Mouse (Mus musculus) intestine, embryonic 14.5 days (tissue): ENCODE measurements around the gene Ube2z. TPM values are rescaled to one million over a fixed set of nuclear protein-coding genes. Genes with fewer than 3 reads are reported as not detected.

Experiments used
- ATAC-seq: fragments of 200-750 bp; cut with Nextera tagmentation; replicated peaks from 2 replicates; pipeline ENCODE4 v1.8.0; 2017; ENCODE audit warnings: low read depth, moderate number of reproducible peaks, moderate TSS enrichment, moderate library complexity; ENCODE audit not compliant: low FRiP score, low TSS enrichment
- DNase-seq: peaks from one replicate; pipeline ENCODE4 v3.0.0-alpha.2; 2018; ENCODE audit warnings: low spot score
- H3K27ac ChIP-seq: fragments of 300-500 bp; sonication (generic); 2 replicates; pipeline ENCODE4 v1.5.1; 2014; ENCODE audit warnings: low read depth, mild to moderate bottlenecking, control low read depth
- H3K27me3 ChIP-seq: fragments of 300-500 bp; sonication (generic); replicated peaks from 2 replicates; pipeline ENCODE4 v1.6.1; 2014; ENCODE audit warnings: low read length, control low read depth; ENCODE audit not compliant: control insufficient read depth, insufficient read depth
- H3K36me3 ChIP-seq: fragments of 300-500 bp; sonication (generic); 2 replicates; pipeline ENCODE4 v1.6.1; 2014; ENCODE audit warnings: low read length, control low read depth; ENCODE audit not compliant: control insufficient read depth, insufficient read depth
- H3K4me1 ChIP-seq: fragments of 300-500 bp; sonication (generic); replicated peaks from 2 replicates; pipeline ENCODE4 v1.6.1; 2014; ENCODE audit warnings: low read length, control low read depth, mixed read lengths; ENCODE audit not compliant: control insufficient read depth, insufficient read depth
- H3K4me2 ChIP-seq: fragments of 300-500 bp; sonication (generic); 2 replicates; pipeline ENCODE4 v1.6.1; 2014; ENCODE audit warnings: low read length
- H3K4me3 ChIP-seq: fragments of 300-500 bp; sonication (generic); 2 replicates; pipeline ENCODE4 v1.5.1; 2014; ENCODE audit warnings: low read depth, low read length, control low read depth, mixed read lengths
- H3K9ac ChIP-seq: fragments of 300-500 bp; sonication (generic); 2 replicates; pipeline ENCODE4 v1.6.1; 2014; ENCODE audit warnings: mild to moderate bottlenecking, low read length
- H3K9me3 ChIP-seq: fragments of 300-500 bp; sonication (generic); 2 replicates; pipeline ENCODE4 v1.6.1; 2016; ENCODE audit warnings: low read length, control low read depth; ENCODE audit not compliant: control insufficient read depth
- WGBS: fragments of 180-500 bp; shearing (Covaris S2); extraction: QIAGEN DNeasy Blood & Tissue Kit; methylation state at CpG from one replicate; pipeline ENCODE4 v1.1.7; 2014; 5-methylcytosine and 5-hydroxymethylcytosine counted together
- polyA plus RNA-seq: library from polyadenylated mRNA; unstranded; fragments of >200 nt; fragmentation: Nextera tagmentation; extraction: Ambion mirVana; gene quantifications from 2 replicates; pipeline ENCODE4 v1.2.1, GENCODE M21; 2014

The Ube2z gene
- polyA plus RNA-seq, 1 experiment from 2014 or later = 33.5 TPM

DNA sequence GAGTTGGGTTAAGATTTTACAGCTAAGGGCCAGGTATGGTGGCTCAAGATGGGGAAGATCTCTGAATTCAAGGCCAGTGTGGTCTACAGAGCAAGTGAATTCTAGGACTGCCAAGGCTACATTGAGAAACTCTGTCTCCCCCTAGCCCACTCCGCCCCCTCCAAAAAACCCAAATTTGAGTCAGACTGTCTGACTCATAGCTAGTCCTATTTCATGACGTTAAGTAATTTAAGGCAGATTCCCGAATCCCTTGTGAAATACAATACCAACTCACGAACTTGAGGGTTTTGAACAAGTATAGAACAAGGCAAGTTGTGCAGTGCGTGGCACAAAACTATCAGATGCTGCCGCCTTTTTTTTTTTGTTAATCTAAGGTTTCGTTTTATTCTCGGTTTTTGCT lies 31.1 kb downstream of the Ube2z start:
- Histone ChIP-seq H3K9ac (peak overlapping the region; percentile 68), H3K4me1 (peaks cover 10% of the 10 kb centered on the region; the same call in 1 of the 2 replicates), H3K9me3 (no peaks in the 10 kb centered on the region), H3K4me2 (peak overlapping the region; percentile 99), H3K4me3 (peak overlapping the region; percentile 90), H3K27ac (peak overlapping the region; percentile 66; the same call in 1 of the 2 replicates), H3K36me3 (peaks cover 5% of the 10 kb centered on the region; the same call in 1 of the 2 replicates), H3K27me3 (no peaks in the 10 kb centered on the region)
- DNase-seq (no peak), ATAC-seq (no peak)
- WGBS = 53% methylated on average over 8 of the region's 8 CpGs

DNA sequence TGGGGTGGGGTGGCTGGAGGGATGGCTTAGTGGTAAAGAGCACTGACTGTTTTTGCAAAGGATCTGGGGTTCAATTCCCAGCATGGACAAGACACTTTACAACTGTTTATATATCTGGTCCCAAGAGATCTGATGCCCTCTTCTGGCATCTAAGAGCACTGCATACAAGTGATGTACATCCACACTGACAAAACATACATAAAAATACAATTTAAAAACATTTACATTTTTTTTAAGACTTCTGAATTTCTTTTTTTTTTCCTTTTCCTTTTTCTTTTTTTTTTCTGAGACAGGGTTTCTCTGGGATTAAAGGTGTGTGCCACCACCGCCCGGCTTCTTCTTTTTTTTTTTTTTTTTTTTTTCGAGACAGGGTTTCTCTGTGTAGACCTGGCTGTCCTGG lies 31.9 kb downstream of the Ube2z start:
- peaks cover 10% of the 10 kb centered on the region; the same call in 1 of the 2 replicates for H3K4me1 ChIP-seq
- H3K27me3 ChIP-seq = no peaks in the 10 kb centered on the region
- ATAC-seq (no peak), DNase-seq (no peak)
- H3K36me3 ChIP-seq = no peaks in the 10 kb centered on the region
- no peak overlapping the region for H3K27ac ChIP-seq
- H3K4me2 ChIP-seq = no peak overlapping the region
- H3K4me3 ChIP-seq = no peak overlapping the region
- H3K9me3 ChIP-seq = no peaks in the 10 kb centered on the region
- 96% methylated on average over 3 of the region's 3 CpGs for WGBS
- no peak overlapping the region for H3K9ac ChIP-seq

GRCm38 (mm10) chr11:96031701-96032100 lies 33.5 kb downstream of the Ube2z start:
- H3K4me2 ChIP-seq = no peak overlapping the region
- peaks cover 10% of the 10 kb centered on the region; the same call in 1 of the 2 replicates for H3K4me1 ChIP-seq
- 79% methylated on average over 2 of the region's 2 CpGs for WGBS
- H3K4me3 ChIP-seq = no peak overlapping the region
- H3K27ac ChIP-seq = no peak overlapping the region
- no peaks in the 10 kb centered on the region for H3K27me3 ChIP-seq
- no peak overlapping the region for H3K9ac ChIP-seq
- ATAC-seq = no peak
- no peaks in the 10 kb centered on the region for H3K9me3 ChIP-seq
- DNase-seq = no peak
- no peaks in the 10 kb centered on the region for H3K36me3 ChIP-seq

DNA sequence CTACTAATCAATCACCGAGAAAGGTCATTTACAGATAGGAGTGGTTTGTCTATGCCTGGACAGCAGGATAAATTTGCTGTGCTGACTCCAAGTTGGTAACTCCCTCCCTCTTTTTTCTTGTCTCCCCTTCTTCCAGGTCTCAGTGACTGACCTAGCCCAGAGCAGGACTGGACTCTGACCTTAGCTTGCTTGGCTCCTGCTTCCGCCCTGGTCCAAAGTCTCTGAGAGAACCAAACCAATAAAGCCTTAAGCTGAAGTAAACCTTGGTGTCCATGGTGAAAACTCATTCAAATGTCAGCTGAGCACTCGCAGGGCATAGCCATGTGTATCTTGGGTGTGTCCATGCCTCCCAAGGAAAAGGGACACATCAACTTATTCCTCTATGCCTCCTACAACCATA lies 34.6 kb downstream of the Ube2z start:
- ATAC-seq (no peak), DNase-seq (no peak)
- Histone ChIP-seq H3K4me1 (peaks cover 8% of the 10 kb centered on the region; the same call in 1 of the 2 replicates), H3K9me3 (no peaks in the 10 kb centered on the region), H3K27me3 (no peaks in the 10 kb centered on the region), H3K36me3 (no peaks in the 10 kb centered on the region), H3K4me2 (no peak overlapping the region), H3K4me3 (no peak overlapping the region), H3K9ac (no peak overlapping the region), H3K27ac (no peak overlapping the region)
- WGBS = 81% methylated on average over 3 of the region's 3 CpGs

GRCm38 (mm10) chr11:96028130-96028529 lies 37.1 kb downstream of the Ube2z start:
- H3K4me1 ChIP-seq = no peaks in the 10 kb centered on the region
- WGBS = 74% methylated on average over 5 of the region's 5 CpGs
- H3K9me3 ChIP-seq = no peaks in the 10 kb centered on the region
- no peak for ATAC-seq
- H3K9ac ChIP-seq = no peak overlapping the region
- no peak overlapping the region for H3K4me2 ChIP-seq
- H3K27ac ChIP-seq = no peak overlapping the region
- no peaks in the 10 kb centered on the region for H3K36me3 ChIP-seq
- no peaks in the 10 kb centered on the region for H3K27me3 ChIP-seq
- DNase-seq = no peak
- no peak overlapping the region for H3K4me3 ChIP-seq

GRCm38 (mm10) chr11:96020622-96021021 lies 44.6 kb downstream of the Ube2z start:
- no peak for ATAC-seq
- Histone ChIP-seq H3K27me3 (no peaks in the 10 kb centered on the region), H3K9me3 (no peaks in the 10 kb centered on the region), H3K36me3 (no peaks in the 10 kb centered on the region), H3K4me3 (no peak overlapping the region), H3K27ac (no peak overlapping the region), H3K9ac (no peak overlapping the region), H3K4me2 (no peak overlapping the region), H3K4me1 (peaks cover 4% of the 10 kb centered on the region)
- 36% methylated on average over 4 of the region's 4 CpGs for WGBS
- DNase-seq = no peak

- whole genome bisulfite sequencing = 13% methylated on average over 9 of the region's 9 CpGs
- H3K4me1 ChIP-seq = peaks cover 4% of the 10 kb centered on the region
- H3K36me3 ChIP-seq = no peaks in the 10 kb centered on the region
- peak; percentile 63 for DNase-seq
- H3K9me3 ChIP-seq = no peaks in the 10 kb centered on the region
- H3K4me3 ChIP-seq = no peak overlapping the region
- H3K27me3 ChIP-seq = no peaks in the 10 kb centered on the region
- peak overlapping the region; percentile 47; the same call in 1 of the 2 replicates for H3K27ac ChIP-seq
- 0 out of 2 replicates have a peak, but pooled peaks have one; percentile 77 for ATAC-seq
- H3K9ac ChIP-seq = no peak overlapping the region
- H3K4me2 ChIP-seq = no peak overlapping the region
These were observed 47.2 kb downstream of the Ube2z start for GRCm38 (mm10) chr11:96017941-96018351.

- H3K4me1 ChIP-seq = peaks cover 4% of the 10 kb centered on the region
- H3K27ac ChIP-seq = no peak overlapping the region
- no peak for DNase-seq
- no peaks in the 10 kb centered on the region for H3K9me3 ChIP-seq
- no peak for ATAC-seq
- no peaks in the 10 kb centered on the region for H3K36me3 ChIP-seq
- 24% methylated on average over 5 of the region's 5 CpGs for WGBS
- no peaks in the 10 kb centered on the region for H3K27me3 ChIP-seq
- no peak overlapping the region for H3K9ac ChIP-seq
- no peak overlapping the region for H3K4me3 ChIP-seq
- H3K4me2 ChIP-seq = no peak overlapping the region
These were observed 49.8 kb downstream of the Ube2z start for GRCm38 (mm10) chr11:96015421-96015820.

- no peak overlapping the region for H3K4me3 ChIP-seq
- no peak overlapping the region for H3K4me2 ChIP-seq
- no peaks in the 10 kb centered on the region for H3K4me1 ChIP-seq
- DNase-seq (no peak), ATAC-seq (no peak)
- no peak overlapping the region for H3K27ac ChIP-seq
- H3K36me3 ChIP-seq = no peaks in the 10 kb centered on the region
- WGBS = 2% methylated on average over 5 of the region's 8 CpGs
- H3K27me3 ChIP-seq = no peaks in the 10 kb centered on the region
- H3K9ac ChIP-seq = no peak overlapping the region
- H3K9me3 ChIP-seq = no peaks in the 10 kb centered on the region
These were observed 53.2 kb downstream of the Ube2z start for GRCm38 (mm10) chr11:96011982-96012381.
